Mouse (Mus musculus) midbrain, embryonic 16.5 days (tissue): ENCODE results near the gene Osbpl2. TPM values are rescaled to one million over a fixed set of nuclear protein-coding genes. Genes with fewer than 3 reads are reported as not detected.
A peak's percentile ranks its signal among the peaks of the same experiment; 100 is the strongest.

Source experiments
- ATAC-seq: fragments of 200-750 bp; cut with Nextera tagmentation; 2 replicates; pipeline ENCODE4 v1.8.0; 2017; ENCODE audit warnings: moderate TSS enrichment
- H3K27ac ChIP-seq: fragments of 300-500 bp; sonication (generic); 2 replicates; pipeline ENCODE4 v1.5.1; 2014; ENCODE audit warnings: mild to moderate bottlenecking, low read length, mixed read lengths
- H3K27me3 ChIP-seq: fragments of 300-500 bp; sonication (generic); 2 replicates; pipeline ENCODE4 v1.6.1; 2014; ENCODE audit warnings: low read depth, low read length, mixed read lengths; ENCODE audit not compliant: control insufficient read depth, insufficient read depth
- H3K36me3 ChIP-seq: fragments of 300-500 bp; sonication (generic); 2 replicates; pipeline ENCODE4 v1.6.1; 2014; ENCODE audit warnings: mild to moderate bottlenecking, low read length, moderate library complexity, mixed read lengths; ENCODE audit not compliant: control insufficient read depth, insufficient read depth
- H3K4me1 ChIP-seq: fragments of 300-500 bp; sonication (generic); 2 replicates; pipeline ENCODE4 v1.6.1; 2014; ENCODE audit warnings: mild to moderate bottlenecking, low read length, mixed read lengths; ENCODE audit not compliant: control insufficient read depth, insufficient read depth
- H3K4me2 ChIP-seq: fragments of 300-500 bp; sonication (generic); 2 replicates; pipeline ENCODE4 v1.6.1; 2014; ENCODE audit warnings: mild to moderate bottlenecking, low read length, mixed read lengths
- H3K4me3 ChIP-seq: fragments of 300-500 bp; sonication (generic); 2 replicates; pipeline ENCODE4 v1.5.1; 2014; ENCODE audit warnings: low read depth, mild to moderate bottlenecking, low read length, moderate library complexity, mixed read lengths
- H3K9ac ChIP-seq: fragments of 300-500 bp; sonication (generic); 2 replicates; pipeline ENCODE4 v1.6.1; 2014; ENCODE audit warnings: low read depth, low read length, mixed read lengths
- H3K9me3 ChIP-seq: fragments of 300-500 bp; sonication (generic); replicated peaks from 2 replicates; pipeline ENCODE4 v1.6.1; 2014; ENCODE audit warnings: mild to moderate bottlenecking, low read length, mixed read lengths; ENCODE audit not compliant: control insufficient read depth, poor library complexity, severe bottlenecking
- WGBS: fragments of 180-500 bp; shearing (Covaris S2); extraction: QIAGEN DNeasy Blood & Tissue Kit; methylation state at CpG from one replicate; pipeline ENCODE4 v1.1.7; 2014; 5-methylcytosine and 5-hydroxymethylcytosine counted together
- polyA plus RNA-seq: library from polyadenylated mRNA; unstranded; fragments of >200 nt; fragmentation: Nextera tagmentation; extraction: Ambion mirVana; gene quantifications from 2 replicates; pipeline ENCODE4 v1.2.1, GENCODE M21; 2015

The Osbpl2 gene
- polyA plus RNA-seq, 1 experiment from 2014 or later: 76.1 TPM

DNA sequence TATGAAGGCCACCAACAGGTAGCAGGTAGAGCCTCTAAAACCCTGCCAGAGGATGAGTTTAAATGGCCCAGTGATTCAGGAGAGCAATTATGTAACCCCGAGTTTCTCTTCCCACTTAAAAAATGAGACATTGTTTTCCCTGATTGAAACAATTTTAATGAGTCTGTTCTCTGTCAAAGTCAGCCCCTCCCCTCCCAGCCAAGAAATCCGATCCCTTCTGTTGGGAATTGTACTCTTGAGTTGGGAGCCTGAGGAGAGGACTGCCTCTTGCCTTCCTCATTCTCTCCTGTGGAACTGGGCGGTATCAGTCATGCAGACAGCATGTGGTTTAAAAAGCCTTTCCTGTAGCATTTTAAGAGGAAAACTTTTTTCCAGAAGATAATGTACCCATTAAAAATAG, 34.5 kb upstream of the Osbpl2 start:
- Histone ChIP-seq H3K4me2 (no peak overlapping the region), H3K27me3 (no peaks in the 10 kb centered on the region), H3K4me3 (no peak overlapping the region), H3K27ac (no peak overlapping the region), H3K4me1 (no peaks in the 10 kb centered on the region), H3K9me3 (no peaks in the 10 kb centered on the region), H3K9ac (no peak overlapping the region), H3K36me3 (peaks cover 16% of the 10 kb centered on the region)
- no peak for ATAC-seq
- 51% methylated on average over 3 of the region's 3 CpGs for WGBS

DNA sequence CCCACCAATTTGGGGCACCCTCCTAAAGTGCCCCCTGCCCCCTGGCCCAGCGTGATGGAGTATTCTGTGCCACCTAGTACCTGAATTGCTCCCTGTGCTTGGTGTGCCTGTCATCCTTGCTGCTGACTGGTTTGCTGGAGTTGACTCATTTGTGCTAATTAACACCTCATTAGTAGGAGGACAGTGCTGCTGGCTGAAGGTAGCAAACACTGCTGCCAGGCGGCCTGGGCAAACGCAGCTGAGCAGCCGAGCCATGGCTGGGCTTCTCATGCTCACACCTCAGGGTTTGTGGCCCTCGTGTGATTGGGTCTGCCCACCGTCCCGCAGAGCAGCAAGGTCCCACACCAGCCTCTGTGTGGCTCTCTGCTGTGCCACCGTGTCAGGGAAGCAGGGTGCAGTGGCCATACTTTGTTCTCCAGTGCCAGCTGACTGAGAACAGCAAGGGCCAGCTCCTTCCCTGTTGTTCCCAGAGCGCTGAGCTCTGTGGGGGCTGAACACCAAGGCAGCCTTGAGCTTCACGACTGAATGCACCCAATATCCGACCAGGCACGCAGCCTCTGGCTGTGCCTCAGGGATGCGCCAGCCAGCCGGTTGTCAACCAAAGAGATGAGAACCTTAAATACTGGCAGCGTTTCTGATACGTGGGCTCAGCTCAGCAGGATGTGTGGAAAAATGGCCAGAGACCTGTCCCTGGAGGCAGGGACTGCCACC, 33.0 kb upstream of the Osbpl2 start:
- Histone ChIP-seq H3K9ac (no peak overlapping the region), H3K4me2 (no peak overlapping the region), H3K9me3 (no peaks in the 10 kb centered on the region), H3K36me3 (peaks cover 12% of the 10 kb centered on the region), H3K4me3 (no peak overlapping the region), H3K4me1 (no peaks in the 10 kb centered on the region), H3K27ac (no peak overlapping the region), H3K27me3 (no peaks in the 10 kb centered on the region)
- no peak for ATAC-seq
- 70% methylated on average over 16 of the region's 16 CpGs for WGBS

DNA sequence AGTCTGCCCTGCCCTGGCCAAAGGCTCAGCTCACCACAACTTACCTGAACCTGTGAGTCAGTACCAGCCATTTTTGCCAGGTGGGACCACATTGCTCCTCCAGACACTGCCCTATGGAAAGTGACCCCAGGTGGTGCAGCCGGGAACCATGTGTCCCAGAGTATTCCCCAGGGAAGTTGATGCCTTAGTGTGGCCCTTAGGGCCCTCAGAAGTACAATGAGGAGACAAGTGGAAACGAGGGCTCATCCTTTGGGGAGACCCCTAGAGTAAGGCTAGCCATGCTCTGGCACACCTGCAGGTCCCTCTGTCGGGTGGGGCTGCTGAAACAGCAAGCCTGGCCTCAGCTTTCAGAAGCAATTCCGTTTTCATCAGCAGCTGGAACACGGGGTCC, 32.5 kb upstream of the Osbpl2 start:
- Histone ChIP-seq H3K4me3 (no peak overlapping the region), H3K27me3 (no peaks in the 10 kb centered on the region), H3K9me3 (no peaks in the 10 kb centered on the region), H3K4me2 (no peak overlapping the region), H3K4me1 (no peaks in the 10 kb centered on the region), H3K36me3 (peaks cover 12% of the 10 kb centered on the region), H3K9ac (no peak overlapping the region), H3K27ac (no peak overlapping the region)
- 86% methylated on average over 5 of the region's 5 CpGs for WGBS
- ATAC-seq: no peak

DNA sequence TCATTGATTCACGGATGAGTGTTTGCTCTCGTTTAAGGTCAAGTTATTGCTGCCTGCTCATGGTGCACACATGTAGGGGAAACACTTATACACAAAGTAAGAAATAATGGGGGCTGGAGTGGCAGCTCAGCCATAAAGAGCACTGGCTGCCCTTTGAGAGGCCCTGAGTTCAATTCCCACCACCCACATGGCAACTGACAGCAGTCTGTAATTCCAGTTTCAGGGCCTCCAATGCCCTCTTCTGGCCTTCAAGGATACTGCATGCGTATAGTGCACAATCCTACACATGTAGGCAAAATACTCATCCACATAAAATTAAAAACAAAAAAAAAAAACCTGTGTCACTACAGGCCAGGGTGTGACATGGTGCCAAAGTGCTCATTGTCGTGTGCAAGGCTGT, 31.6 kb upstream of the Osbpl2 start:
- no peak for ATAC-seq
- 89% methylated on average over 4 of the region's 4 CpGs for WGBS

DNA sequence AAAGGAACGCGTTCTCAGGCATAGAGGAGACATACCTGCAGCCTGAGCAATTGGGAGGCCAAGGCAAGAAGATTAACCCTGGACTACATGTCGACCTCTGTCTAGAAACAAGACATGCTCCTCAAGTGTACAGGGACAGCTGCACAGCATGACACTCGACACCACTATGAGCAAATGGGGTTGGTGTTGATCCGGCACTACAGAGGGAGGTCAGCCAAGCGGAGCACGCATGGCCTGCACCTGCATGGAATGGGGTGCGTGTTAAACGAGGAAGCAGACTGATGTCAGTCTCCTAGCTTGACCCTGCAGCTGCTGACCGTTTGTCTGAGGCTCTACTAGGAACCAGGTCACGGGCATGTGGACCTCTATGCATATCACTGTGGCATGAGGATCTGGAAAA, 28.8 kb upstream of the Osbpl2 start:
- ATAC-seq: no peak
- Histone ChIP-seq H3K27ac (no peak overlapping the region), H3K9ac (no peak overlapping the region), H3K36me3 (peaks cover 3% of the 10 kb centered on the region; the same call in 1 of the 2 replicates), H3K4me2 (no peak overlapping the region), H3K4me3 (no peak overlapping the region), H3K9me3 (no peaks in the 10 kb centered on the region), H3K27me3 (no peaks in the 10 kb centered on the region), H3K4me1 (no peaks in the 10 kb centered on the region)
- 69% methylated on average over 11 of the region's 11 CpGs for WGBS

More for the DNA sequence above, 31.6 kb upstream of the Osbpl2 start:
- no peaks in the 10 kb centered on the region for H3K4me1 ChIP-seq
- no peaks in the 10 kb centered on the region for H3K9me3 ChIP-seq
- peaks cover 12% of the 10 kb centered on the region for H3K36me3 ChIP-seq
- H3K27ac ChIP-seq: no peak overlapping the region
- no peak overlapping the region for H3K4me3 ChIP-seq
- no peak overlapping the region for H3K4me2 ChIP-seq
- no peak overlapping the region for H3K9ac ChIP-seq
- no peaks in the 10 kb centered on the region for H3K27me3 ChIP-seq

DNA sequence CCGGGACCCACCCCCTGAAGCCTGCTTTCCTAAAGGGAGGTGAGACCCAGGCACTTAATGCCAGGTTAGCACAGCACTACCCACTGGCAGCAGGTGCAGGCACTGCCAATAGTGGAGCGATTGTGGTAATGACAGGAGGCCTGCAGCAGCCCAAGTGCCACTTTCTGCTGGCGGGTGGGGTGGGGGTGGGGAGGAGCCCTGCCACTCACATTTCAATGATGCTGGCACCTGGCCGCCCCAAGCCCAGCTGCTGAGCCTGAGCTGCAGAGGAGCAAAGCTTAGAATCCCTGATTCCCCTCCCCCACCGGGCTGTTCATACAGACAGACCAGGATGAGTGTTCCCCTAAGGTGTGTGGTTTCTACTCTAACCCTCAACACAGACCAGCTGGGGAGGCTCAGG, 23.4 kb upstream of the Osbpl2 start:
- H3K27me3 ChIP-seq: peaks cover 1% of the 10 kb centered on the region
- H3K9me3 ChIP-seq: no peaks in the 10 kb centered on the region
- no peak overlapping the region for H3K27ac ChIP-seq
- no peak overlapping the region for H3K4me2 ChIP-seq
- WGBS: 39% methylated on average over 5 of the region's 5 CpGs
- H3K4me1 ChIP-seq: peaks cover 2% of the 10 kb centered on the region; the same call in 1 of the 2 replicates
- H3K4me3 ChIP-seq: no peak overlapping the region
- H3K9ac ChIP-seq: no peak overlapping the region
- H3K36me3 ChIP-seq: no peaks in the 10 kb centered on the region
- ATAC-seq: no peak

DNA sequence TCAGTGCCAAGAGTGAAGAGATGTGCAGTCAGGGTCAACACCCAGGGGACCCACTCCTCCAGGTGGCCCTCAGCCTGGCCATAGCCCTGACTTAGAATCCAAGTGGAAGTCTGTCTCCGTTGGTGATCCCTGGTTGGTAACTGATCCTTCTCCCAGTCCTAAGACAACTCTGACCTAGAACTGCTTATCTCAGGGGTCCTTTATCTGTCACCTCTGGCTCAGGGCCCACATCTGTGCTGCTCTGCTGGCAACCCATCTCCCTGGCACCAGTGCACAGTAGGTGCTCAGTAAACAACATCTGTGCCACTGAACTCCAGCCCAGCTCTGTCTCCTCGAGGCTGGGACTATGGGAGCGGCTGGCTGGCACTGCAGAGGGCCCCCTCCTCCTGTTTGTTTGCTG, 21.5 kb upstream of the Osbpl2 start:
- Histone ChIP-seq H3K36me3 (no peaks in the 10 kb centered on the region), H3K9ac (no peak overlapping the region), H3K4me1 (peaks cover 3% of the 10 kb centered on the region; the same call in 1 of the 2 replicates), H3K4me3 (no peak overlapping the region), H3K27ac (no peak overlapping the region), H3K27me3 (peaks cover 10% of the 10 kb centered on the region), H3K4me2 (no peak overlapping the region), H3K9me3 (no peaks in the 10 kb centered on the region)
- WGBS: 46% methylated on average over 3 of the region's 3 CpGs
- ATAC-seq: no peak

DNA sequence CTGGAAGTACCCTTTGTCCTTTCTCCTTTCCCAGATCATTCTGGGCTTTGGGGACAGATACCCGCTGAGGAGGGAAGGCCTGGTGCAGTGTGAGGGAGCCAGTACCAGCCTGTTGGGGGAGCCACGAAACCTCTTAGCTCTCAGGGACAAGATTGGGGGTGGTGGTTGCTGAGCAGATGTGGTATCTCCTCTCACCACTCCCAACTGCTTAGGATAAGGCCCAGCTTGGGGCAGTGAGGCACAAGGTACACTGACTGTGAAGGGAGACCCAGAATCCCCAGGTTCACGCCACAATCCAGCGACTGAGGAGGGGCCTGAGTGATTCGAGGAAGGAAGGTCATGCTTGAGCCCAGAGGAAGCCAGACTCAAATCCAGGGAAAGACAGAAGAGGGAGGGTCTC, 20.9 kb upstream of the Osbpl2 start:
- no peak overlapping the region for H3K4me2 ChIP-seq
- H3K4me3 ChIP-seq: no peak overlapping the region
- ATAC-seq: 0 out of 2 replicates have a peak, but pooled peaks have one; percentile 6
- peaks cover 12% of the 10 kb centered on the region for H3K27me3 ChIP-seq
- no peaks in the 10 kb centered on the region for H3K36me3 ChIP-seq
- no peak overlapping the region for H3K27ac ChIP-seq
- no peak overlapping the region for H3K9ac ChIP-seq
- WGBS: 37% methylated on average over 5 of the region's 5 CpGs
- peaks cover 8% of the 10 kb centered on the region for H3K4me1 ChIP-seq
- H3K9me3 ChIP-seq: no peaks in the 10 kb centered on the region

DNA sequence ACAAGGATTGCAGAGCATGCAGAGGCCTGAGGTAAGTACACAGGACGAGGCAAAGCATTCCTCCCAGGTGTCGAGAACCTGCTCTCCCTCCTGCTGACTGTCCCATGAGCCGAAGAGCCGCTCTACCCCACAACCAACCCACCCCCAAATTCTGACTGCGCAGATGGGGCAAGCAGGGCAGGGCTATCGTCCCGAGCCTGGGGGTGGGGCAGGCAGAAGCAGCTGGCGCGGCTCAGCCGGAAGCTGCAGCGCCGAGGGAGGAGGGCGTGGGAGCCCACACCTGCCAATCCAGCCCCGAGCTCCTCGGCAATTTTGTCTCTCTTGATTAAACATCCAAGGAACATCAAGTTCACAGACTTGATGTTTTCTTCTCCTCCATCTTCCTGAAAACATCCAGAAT, 19.6 kb upstream of the Osbpl2 start:
- no peaks in the 10 kb centered on the region for H3K36me3 ChIP-seq
- 7% methylated on average over 15 of the region's 15 CpGs for WGBS
- H3K9me3 ChIP-seq: no peaks in the 10 kb centered on the region
- H3K4me2 ChIP-seq: peak overlapping the region; percentile 26; the same call in 1 of the 2 replicates
- H3K27ac ChIP-seq: no peak overlapping the region
- peaks cover 14% of the 10 kb centered on the region for H3K27me3 ChIP-seq
- ATAC-seq: no peak
- H3K4me3 ChIP-seq: no peak overlapping the region
- peaks cover 14% of the 10 kb centered on the region for H3K4me1 ChIP-seq
- peak overlapping the region; percentile 44 for H3K9ac ChIP-seq
